Mouse (Mus musculus): ENCODE measurements around the gene Cldn7. TPM values are rescaled to one million over a fixed set of nuclear protein-coding genes. Genes with fewer than 3 reads are reported as not detected.
A peak's percentile ranks its signal among the peaks of the same experiment; 100 is the strongest.

Gene Cldn7
- total and polyA plus RNA-seq, 3 experiments: 0.31 to 0.36 TPM; not detected in 1

GRCm38 (mm10) chr11:69921114-69922011 is 43.2 kb upstream of the Cldn7 start, which contains the start of gene Eif5a (continued):
- no peak for TF ChIP-seq MAFK (IDR thresholded peaks at IDR 0.05; ENCODE audit: borderline replicate concordance, low read depth, low read length)
- TF ChIP-seq CTCF (IDR thresholded peaks at IDR 0.05 in 2 of 3, conservative IDR thresholded peaks at IDR 0.05 in 1 of 3; ENCODE audit: control insufficient read depth in 1 of 3, insufficient read depth in 1 of 3, low read depth in 2 of 3, low read length in 3 of 3, poor library complexity in 1 of 3, severe bottlenecking in 1 of 3): peak; percentile 49 to 62 (median 59)
- TF ChIP-seq E2F4 (IDR thresholded peaks at IDR 0.05; ENCODE audit: borderline replicate concordance, low read depth, low read length): no peak
- TF ChIP-seq CHD1 (IDR thresholded peaks at IDR 0.05; ENCODE audit: low read depth, low read length): no peak
- TF ChIP-seq MYC (IDR thresholded peaks at IDR 0.05; ENCODE audit: low read depth, low read length): peak; percentile 100
- TF ChIP-seq MEF2A (IDR thresholded peaks at IDR 0.05; ENCODE audit: extremely low read depth, insufficient replicate concordance, low read depth, low read length, poor library complexity, severe bottlenecking): no peak

- no peaks in the 10 kb centered on the region for H3K9me3 ChIP-seq (replicated peaks; ENCODE audit: insufficient read depth, low read length)
- peaks cover 41% of the 10 kb centered on the region for H3K79me2 ChIP-seq (ENCODE audit: control insufficient read depth, insufficient read depth, low read length, poor library complexity)
- TF ChIP-seq CHD1 (IDR thresholded peaks at IDR 0.05; ENCODE audit: low read depth, low read length) (peak; percentile 97), JUND (IDR thresholded peaks at IDR 0.05; ENCODE audit: low read depth, low read length) (peak; percentile 79; the same call in 1 of the 2 replicates), GABPA (IDR thresholded peaks at IDR 0.05; ENCODE audit: low read depth, low read length) (no peak), NRF1 (IDR thresholded peaks at IDR 0.05; ENCODE audit: insufficient read depth, low read depth, low read length, poor library complexity, severe bottlenecking) (peak; percentile 21; the same call in 1 of the 2 replicates), GATA1 (IDR thresholded peaks at IDR 0.05; ENCODE audit: low read depth, low read length) (peak; percentile 84), ZNF384 (IDR thresholded peaks at IDR 0.05; ENCODE audit: low read depth, low read length) (peak; percentile 50; the same call in 1 of the 2 replicates), MEF2A (IDR thresholded peaks at IDR 0.05; ENCODE audit: extremely low read depth, insufficient replicate concordance, low read depth, low read length, poor library complexity, severe bottlenecking) (no peak), NELFE (IDR thresholded peaks at IDR 0.05; ENCODE audit: low read depth, low read length) (no peak), ETS1 (IDR thresholded peaks at IDR 0.05; ENCODE audit: low read depth, low read length) (peak; percentile 7; the same call in 1 of the 2 replicates), RAD21 (IDR thresholded peaks at IDR 0.05; ENCODE audit: low read depth, low read length) (peak; percentile 29), ZMIZ1 (IDR thresholded peaks at IDR 0.05; ENCODE audit: low read depth, low read length) (peak; percentile 11; the same call in 1 of the 2 replicates), MAZ (IDR thresholded peaks at IDR 0.05; ENCODE audit: low read depth, low read length) (peak; percentile 61; the same call in 1 of the 2 replicates), CHD2 (IDR thresholded peaks at IDR 0.05; ENCODE audit: low read length) (no peak), POLR2A (IDR thresholded peaks at IDR 0.05; ENCODE audit: control insufficient read depth in 1 of 2, insufficient read depth in 1 of 2, low read depth in 1 of 2, low read length in 2 of 2, poor library complexity in 1 of 2) (no peak), RCOR1 (IDR thresholded peaks at IDR 0.05; ENCODE audit: low read depth, low read length) (peak; percentile 54; the same call in 1 of the 2 replicates), CTCF (IDR thresholded peaks at IDR 0.05 in 2 of 3, conservative IDR thresholded peaks at IDR 0.05 in 1 of 3; ENCODE audit: control insufficient read depth in 1 of 3, insufficient read depth in 1 of 3, low read depth in 2 of 3, low read length in 3 of 3, poor library complexity in 1 of 3, severe bottlenecking in 1 of 3) (peak in 1 of 3 experiments; percentile 45; a peak in 2 of 6 replicates), EP300 (IDR thresholded peaks at IDR 0.05; ENCODE audit: low read depth in 1 of 2, low read length in 2 of 2) (peak; percentile 19 to 63; a peak in 1 of 4 replicates), MXI1 (IDR thresholded peaks at IDR 0.05; ENCODE audit: low read depth, low read length) (no peak)
- no peaks in the 10 kb centered on the region for H3K27me3 ChIP-seq (ENCODE audit: control insufficient read depth in 1 of 2, insufficient read depth in 2 of 2, low read length in 2 of 2)
- peak overlapping the region; percentile 57 to 77 for H3K4me3 ChIP-seq (ENCODE audit: control insufficient read depth in 1 of 2, insufficient read depth in 1 of 2, low read depth in 2 of 2, low read length in 2 of 2)
- peak; percentile 70 for DNase-seq (ENCODE audit: low read depth, low spot score)
- peak overlapping the region; percentile 98 for H3K27ac ChIP-seq (ENCODE audit: control insufficient read depth, low read depth, low read length)
- peaks cover 13 to 29% of the 10 kb centered on the region in 2 experiments for H3K4me1 ChIP-seq (ENCODE audit: control insufficient read depth in 1 of 2, insufficient read depth in 2 of 2, low read length in 2 of 2)
- peak overlapping the region; percentile 89 for H3K9ac ChIP-seq (ENCODE audit: control insufficient read depth, low read depth, low read length, poor library complexity, severe bottlenecking)
- H3K36me3 ChIP-seq (ENCODE audit: control insufficient read depth in 1 of 2, insufficient read depth in 2 of 2, low read length in 2 of 2): peaks cover 22 to 38% of the 10 kb centered on the region in 2 experiments
Observed at GRCm38 (mm10) chr11:69922012-69922756, 42.4 kb upstream of the Cldn7 start.
